Mouse (Mus musculus): ENCODE data around the gene Glcci1. TPM values are rescaled to one million over a fixed set of nuclear protein-coding genes. Genes with fewer than 3 reads are reported as not detected.

The Glcci1 gene
- polyA plus RNA-seq, 1 experiment from 2014 or later = 5.2 TPM

DNA sequence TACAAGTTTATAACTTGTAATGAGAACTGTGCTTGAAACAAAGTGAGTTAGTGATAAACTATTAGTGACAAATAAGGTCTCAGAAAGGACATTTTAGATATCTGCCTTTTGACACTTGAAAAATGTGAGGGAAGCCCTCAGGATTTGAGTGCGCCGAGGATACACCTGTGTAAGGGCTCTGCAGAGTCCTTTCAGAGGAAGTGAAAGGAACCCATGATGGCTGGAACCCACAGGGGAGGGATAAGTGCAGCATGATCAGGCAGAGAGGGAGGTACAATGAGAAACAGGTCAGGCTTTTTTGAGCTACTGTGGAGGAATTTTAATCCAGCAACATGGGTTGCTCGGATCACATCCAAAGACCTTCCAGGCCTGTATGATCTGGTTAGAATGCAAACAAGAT lies 10.4 kb upstream of the Glcci1 start:
- H3K27me3 ChIP-seq (ENCODE audit: insufficient read depth, poor library complexity, severe bottlenecking) = no peaks in the 10 kb centered on the region
- 93% methylated on average over 3 of the region's 3 CpGs for WGBS
- H3K9me3 ChIP-seq = no peaks in the 10 kb centered on the region
- no peaks in the 10 kb centered on the region for H3K4me1 ChIP-seq
- H3K27ac ChIP-seq = no peak overlapping the region
- H3K36me3 ChIP-seq = no peaks in the 10 kb centered on the region
- DNase-seq (ENCODE audit: low spot score) = no peak
- no peak overlapping the region for H3K4me3 ChIP-seq

DNA sequence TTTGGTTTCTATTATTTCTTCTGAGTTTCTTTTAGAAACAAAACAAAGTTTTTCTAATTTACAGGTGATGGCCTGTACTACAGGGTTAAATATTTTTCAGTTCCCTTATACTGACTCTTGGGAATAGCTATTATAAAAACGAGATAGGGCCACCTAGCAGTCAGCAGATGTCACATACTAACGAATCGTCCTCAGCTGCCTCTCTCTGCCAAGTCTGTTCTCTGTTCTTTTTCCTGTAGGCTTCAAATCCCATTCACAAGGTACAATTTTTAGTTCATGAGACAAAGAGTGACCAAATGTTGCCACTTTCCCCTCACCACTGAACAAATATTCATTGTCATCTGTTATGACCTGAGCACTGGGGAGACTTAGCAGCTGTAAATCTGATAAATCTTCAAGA lies 5.4 kb upstream of the Glcci1 start:
- no peaks in the 10 kb centered on the region for H3K27me3 ChIP-seq (ENCODE audit: insufficient read depth, poor library complexity, severe bottlenecking)
- no peaks in the 10 kb centered on the region for H3K9me3 ChIP-seq
- no peak for DNase-seq (ENCODE audit: low spot score)
- no peak overlapping the region for H3K4me3 ChIP-seq
- WGBS = 51% methylated on average over 3 of the region's 3 CpGs
- H3K27ac ChIP-seq = no peak overlapping the region
- no peaks in the 10 kb centered on the region for H3K36me3 ChIP-seq
- no peaks in the 10 kb centered on the region for H3K4me1 ChIP-seq

DNA sequence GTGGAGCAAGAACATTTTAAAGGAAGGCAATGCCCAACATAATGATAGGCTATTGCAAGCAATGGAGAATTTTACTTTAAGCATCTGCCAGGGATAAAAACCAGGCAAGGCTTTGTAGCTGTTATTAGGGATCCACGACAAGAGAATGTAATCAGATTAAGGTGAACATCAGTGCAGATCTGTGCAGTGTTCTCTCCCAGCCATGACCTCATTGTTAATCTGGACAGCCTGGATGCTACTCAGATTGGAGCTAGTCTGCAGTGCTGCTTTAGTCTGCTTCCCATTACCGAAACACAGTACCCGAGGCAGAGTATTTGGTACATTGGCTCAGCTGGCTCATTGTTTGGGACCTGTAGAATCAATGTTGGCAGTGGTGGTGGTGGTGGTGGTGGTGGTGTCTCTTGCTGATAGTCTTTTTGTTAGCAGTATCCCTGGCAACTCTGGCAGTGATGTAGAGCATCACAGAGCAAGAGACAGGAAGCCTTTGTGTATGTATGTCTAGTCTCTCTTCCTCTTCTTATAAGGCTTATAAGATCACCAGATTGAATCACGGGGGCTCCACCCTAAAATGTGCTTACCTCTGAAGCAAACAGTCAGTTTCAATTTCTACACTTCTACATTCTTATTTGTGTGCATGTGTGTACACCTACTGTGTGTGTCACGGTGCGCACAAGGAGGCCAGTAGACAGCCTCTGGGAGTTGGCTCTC lies 4.7 kb upstream of the Glcci1 start:
- Histone ChIP-seq H3K9me3 (no peaks in the 10 kb centered on the region), H3K27ac (no peak overlapping the region), H3K36me3 (no peaks in the 10 kb centered on the region), H3K4me1 (no peaks in the 10 kb centered on the region), H3K4me3 (no peak overlapping the region), H3K27me3 (ENCODE audit: insufficient read depth, poor library complexity, severe bottlenecking) (no peaks in the 10 kb centered on the region)
- 81% methylated on average over 6 of the region's 6 CpGs for WGBS
- no peak for DNase-seq (ENCODE audit: low spot score)

DNA sequence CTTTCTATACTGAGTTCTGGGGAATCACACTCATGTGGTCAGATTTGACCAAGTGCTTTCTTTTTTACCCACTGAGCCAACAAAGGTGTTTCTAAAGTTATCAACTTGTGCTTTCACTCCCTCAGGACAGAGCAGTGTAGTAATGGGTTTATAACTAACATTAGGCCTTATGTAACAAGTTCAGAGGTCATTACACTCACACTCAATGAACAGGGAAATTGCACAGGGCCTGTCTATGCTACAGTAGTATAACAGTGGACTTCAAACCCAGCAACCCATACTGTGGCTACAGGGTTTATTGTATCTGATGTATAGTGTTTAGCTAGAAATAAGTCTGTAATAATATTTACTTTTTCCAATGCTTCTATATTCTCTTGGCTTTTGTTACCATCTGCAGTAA lies 2.8 kb upstream of the Glcci1 start:
- no peak overlapping the region for H3K27ac ChIP-seq
- H3K4me3 ChIP-seq = no peak overlapping the region
- no peaks in the 10 kb centered on the region for H3K9me3 ChIP-seq
- H3K4me1 ChIP-seq = peaks cover 6% of the 10 kb centered on the region; the same call in 1 of the 2 replicates
- no peaks in the 10 kb centered on the region for H3K36me3 ChIP-seq
- DNase-seq (ENCODE audit: low spot score) = no peak
- H3K27me3 ChIP-seq (ENCODE audit: insufficient read depth, poor library complexity, severe bottlenecking) = no peaks in the 10 kb centered on the region

DNA sequence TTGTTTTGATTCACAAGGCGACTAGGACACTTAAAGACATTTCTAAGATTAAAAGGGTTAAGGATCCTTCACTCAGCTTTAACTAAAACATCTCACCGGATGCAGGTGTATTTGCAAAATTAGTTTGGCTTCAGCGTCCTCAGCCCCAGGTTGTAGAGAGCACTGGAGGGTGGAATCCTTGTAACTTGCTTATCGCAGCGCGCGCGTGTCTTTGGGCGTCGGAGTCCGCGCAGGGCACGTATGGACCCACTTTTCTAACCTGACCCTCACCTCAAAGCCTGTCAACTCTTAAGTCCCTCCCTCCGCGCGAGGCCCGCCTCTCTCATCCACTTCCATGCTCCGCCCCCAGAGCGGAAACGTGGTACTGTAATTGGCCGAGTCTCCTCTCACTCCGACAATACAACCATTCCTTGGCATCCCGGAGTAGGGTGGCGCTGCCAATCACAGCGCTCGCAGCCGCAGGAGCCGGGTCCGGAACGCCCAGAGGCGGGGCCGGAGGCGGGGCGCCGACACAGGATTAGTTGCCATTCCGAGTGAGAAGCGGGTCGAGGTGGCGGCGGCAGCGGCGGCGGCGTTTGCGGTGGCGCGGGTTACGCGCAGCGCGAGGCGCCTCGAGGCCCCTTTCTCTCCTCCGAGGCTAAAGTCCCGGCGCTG lies 390 bp upstream of the Glcci1 start:
- Histone ChIP-seq H3K9me3 (no peaks in the 10 kb centered on the region), H3K4me1 (peaks cover 17% of the 10 kb centered on the region; the same call in 1 of the 2 replicates), H3K27ac (peak overlapping the region; percentile 99), H3K4me3 (peak overlapping the region; percentile 90), H3K27me3 (ENCODE audit: insufficient read depth, poor library complexity, severe bottlenecking) (no peaks in the 10 kb centered on the region), H3K36me3 (no peaks in the 10 kb centered on the region)
- WGBS = under 1% methylated on average over 56 of the region's 56 CpGs
- DNase-seq (ENCODE audit: low spot score) = peak; percentile 100

DNA sequence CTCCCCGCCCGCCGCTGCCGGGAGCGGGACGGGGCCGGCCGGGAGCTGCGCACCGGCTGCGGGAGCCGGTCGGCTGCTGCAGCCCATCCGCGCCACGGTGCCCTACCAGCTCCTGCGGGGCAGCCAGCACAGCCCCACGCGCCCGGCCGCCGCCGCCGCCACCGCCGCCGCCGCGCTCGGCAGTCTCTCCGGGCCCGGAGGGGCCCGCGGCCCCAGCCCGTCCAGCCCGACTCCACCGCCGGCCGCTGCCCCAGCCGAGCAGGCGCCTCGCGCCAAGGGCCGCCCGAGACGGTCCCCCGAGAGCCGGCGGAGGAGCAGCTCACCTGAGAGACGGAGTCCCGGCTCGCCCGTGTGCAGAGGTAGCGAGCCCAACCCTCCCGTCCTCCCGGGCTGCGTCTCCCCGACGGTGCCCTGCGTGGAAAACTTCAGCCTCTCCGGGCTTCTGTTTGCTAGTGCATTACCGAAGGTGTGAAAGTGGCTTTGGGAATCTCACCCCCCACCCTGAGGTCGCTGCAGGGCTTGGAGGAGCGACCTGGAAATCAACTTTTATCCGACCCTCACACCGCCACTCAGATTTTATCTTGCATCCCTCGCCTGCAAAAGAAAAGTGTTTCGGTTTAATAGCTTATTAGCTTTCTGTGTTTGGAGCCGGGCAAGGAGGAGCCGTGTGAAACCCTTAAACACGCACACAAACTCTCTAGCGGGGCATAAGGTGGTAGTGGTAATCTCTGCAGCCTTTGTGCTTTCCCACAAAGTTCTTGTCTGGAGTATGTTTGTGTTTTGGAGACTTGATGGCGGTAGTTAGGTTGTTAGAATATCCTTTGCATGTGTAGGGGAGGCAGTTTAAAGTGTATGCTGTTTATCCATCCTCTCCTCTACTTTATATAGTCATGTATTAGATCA lies 812 bp downstream of the Glcci1 start:
- Histone ChIP-seq H3K4me3 (peak overlapping the region; percentile 90), H3K4me1 (peaks cover 17% of the 10 kb centered on the region; the same call in 1 of the 2 replicates), H3K27ac (peak overlapping the region; percentile 99), H3K9me3 (no peaks in the 10 kb centered on the region), H3K36me3 (no peaks in the 10 kb centered on the region), H3K27me3 (ENCODE audit: insufficient read depth, poor library complexity, severe bottlenecking) (no peaks in the 10 kb centered on the region)
- 1% methylated on average over 73 of the region's 73 CpGs for WGBS
- peak; percentile 86 for DNase-seq (ENCODE audit: low spot score)

DNA sequence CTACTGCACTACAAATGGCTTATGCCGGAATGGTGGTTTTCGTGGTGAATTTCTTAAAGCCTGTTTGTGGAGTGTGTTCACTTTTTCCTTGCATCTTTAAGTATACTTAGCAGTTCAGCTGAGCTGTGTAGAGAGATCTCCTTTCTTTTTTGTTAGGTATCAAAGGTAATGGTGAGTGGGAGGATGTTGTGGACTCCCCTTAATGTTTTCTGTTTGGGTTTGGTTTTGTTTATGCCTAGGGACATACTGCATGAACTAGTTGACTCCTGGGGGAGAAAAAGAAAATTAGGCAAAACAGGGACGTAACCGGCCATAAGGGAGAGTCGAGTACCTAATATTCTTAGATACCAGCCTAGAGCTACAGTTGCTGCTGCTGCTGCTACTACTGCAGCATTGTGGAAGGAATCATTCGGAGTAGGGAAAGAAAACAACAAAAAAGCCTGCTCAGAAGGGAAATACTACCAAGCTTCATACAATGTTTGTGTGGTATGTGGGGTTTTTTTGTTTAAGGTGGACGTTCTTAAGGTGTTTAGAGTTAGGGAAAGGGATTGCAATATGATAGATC lies 1.5 kb downstream of the Glcci1 start:
- no peaks in the 10 kb centered on the region for H3K36me3 ChIP-seq
- WGBS = 14% methylated on average over 7 of the region's 7 CpGs
- H3K27ac ChIP-seq = peak overlapping the region; percentile 99
- H3K4me3 ChIP-seq = peak overlapping the region; percentile 90
- H3K9me3 ChIP-seq = no peaks in the 10 kb centered on the region
- no peaks in the 10 kb centered on the region for H3K27me3 ChIP-seq (ENCODE audit: insufficient read depth, poor library complexity, severe bottlenecking)
- peaks cover 17% of the 10 kb centered on the region; the same call in 1 of the 2 replicates for H3K4me1 ChIP-seq
- no peak for DNase-seq (ENCODE audit: low spot score)

GRCm38 (mm10) chr6:8511447-8511846 lies 2.0 kb downstream of the Glcci1 start:
- no peak overlapping the region for H3K27ac ChIP-seq
- peaks cover 17% of the 10 kb centered on the region; the same call in 1 of the 2 replicates for H3K4me1 ChIP-seq
- peak overlapping the region; percentile 90 for H3K4me3 ChIP-seq
- H3K9me3 ChIP-seq = no peaks in the 10 kb centered on the region
- no peaks in the 10 kb centered on the region for H3K27me3 ChIP-seq (ENCODE audit: insufficient read depth, poor library complexity, severe bottlenecking)
- DNase-seq (ENCODE audit: low spot score) = no peak
- no peaks in the 10 kb centered on the region for H3K36me3 ChIP-seq
- 34% methylated on average over 3 of the region's 3 CpGs for WGBS

- peaks cover 17% of the 10 kb centered on the region; the same call in 1 of the 2 replicates for H3K4me1 ChIP-seq
- H3K27me3 ChIP-seq (ENCODE audit: insufficient read depth, poor library complexity, severe bottlenecking) = no peaks in the 10 kb centered on the region
- DNase-seq (ENCODE audit: low spot score) = no peak
- H3K27ac ChIP-seq = no peak overlapping the region
- H3K36me3 ChIP-seq = no peaks in the 10 kb centered on the region
- H3K9me3 ChIP-seq = no peaks in the 10 kb centered on the region
- peak overlapping the region; percentile 90 for H3K4me3 ChIP-seq
- WGBS = 34% methylated on average over 8 of the region's 8 CpGs
These were observed 3.0 kb downstream of the Glcci1 start for GRCm38 (mm10) chr6:8512416-8512815.

- Histone ChIP-seq H3K9me3 (no peaks in the 10 kb centered on the region), H3K27ac (no peak overlapping the region), H3K27me3 (ENCODE audit: insufficient read depth, poor library complexity, severe bottlenecking) (no peaks in the 10 kb centered on the region), H3K36me3 (no peaks in the 10 kb centered on the region), H3K4me1 (no peaks in the 10 kb centered on the region), H3K4me3 (no peak overlapping the region)
- 85% methylated on average over 3 of the region's 3 CpGs for WGBS
- no peak for DNase-seq (ENCODE audit: low spot score)
These were observed 10.3 kb downstream of the Glcci1 start for GRCm38 (mm10) chr6:8519687-8520086.

DNA sequence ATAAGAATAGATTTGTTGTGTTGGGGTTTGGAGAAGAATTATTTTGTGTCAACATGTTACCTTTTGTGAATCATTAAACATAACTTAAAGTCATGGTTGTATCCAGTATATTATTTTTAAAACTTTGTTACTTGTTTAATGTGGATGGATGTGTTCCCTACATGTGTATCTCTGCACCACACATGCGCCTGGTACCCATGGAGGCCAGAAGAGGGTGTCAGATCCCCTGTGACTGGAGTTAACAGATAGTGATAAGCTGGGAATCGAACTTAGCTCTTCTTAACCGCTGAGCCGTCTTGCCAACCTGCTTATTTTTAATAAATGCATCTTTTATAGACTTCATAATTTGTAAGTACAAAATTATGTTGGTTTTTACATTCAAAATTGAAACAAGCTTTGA lies 11.8 kb downstream of the Glcci1 start:
- no peaks in the 10 kb centered on the region for H3K4me1 ChIP-seq
- DNase-seq (ENCODE audit: low spot score) = no peak
- WGBS = 91% methylated on average over 4 of the region's 4 CpGs

GRCm38 (mm10) chr6:8524717-8525116 lies 15.3 kb downstream of the Glcci1 start:
- DNase-seq (ENCODE audit: low spot score) = no peak

More for the DNA sequence above, 11.8 kb downstream of the Glcci1 start:
- no peak overlapping the region for H3K27ac ChIP-seq
- H3K4me3 ChIP-seq = no peak overlapping the region
- H3K27me3 ChIP-seq (ENCODE audit: insufficient read depth, poor library complexity, severe bottlenecking) = no peaks in the 10 kb centered on the region
- no peaks in the 10 kb centered on the region for H3K36me3 ChIP-seq
- H3K9me3 ChIP-seq = no peaks in the 10 kb centered on the region

More at GRCm38 (mm10) chr6:8524717-8525116, 15.3 kb downstream of the Glcci1 start:
- Histone ChIP-seq H3K27me3 (ENCODE audit: insufficient read depth, poor library complexity, severe bottlenecking) (no peaks in the 10 kb centered on the region), H3K4me1 (no peaks in the 10 kb centered on the region), H3K9me3 (no peaks in the 10 kb centered on the region), H3K36me3 (no peaks in the 10 kb centered on the region), H3K27ac (no peak overlapping the region), H3K4me3 (no peak overlapping the region)
- 89% methylated on average over 5 of the region's 5 CpGs for WGBS

All from heart, embryonic 10.5 days (tissue).